15 mouse cellular contexts compared by ENCODE assay signal in genomic region chr10:6685308-6686080, GRCm38 (mm10).
DNase-seq lines count a peak whose midpoint lies in the region; ATAC-seq lines count a peak whose summit lies in the region.
"Had no signal": no experiment of that assay in that cellular context is flagged by ENCODE, and none has a peak within 500 bp of the region (broad histone marks: within the 10 kb centered on the region; RNA-seq: fewer than 3 reads in every experiment).

No protein-coding gene starts in this region.

- peak overlapping the region; percentile 14; the same call in 1 of the 2 replicates for H3K27ac ChIP-seq in hindbrain, embryonic 15.5 days (replicated peaks)
- no peak overlapping the region for H3K27ac ChIP-seq in hindbrain, embryonic 12.5 days
- H3K27ac ChIP-seq: stomach, embryonic 15.5 days had no signal

- H3K4me2 ChIP-seq in hindbrain, embryonic 15.5 days: no peak overlapping the region
- no peak overlapping the region for H3K4me2 ChIP-seq in hindbrain, embryonic 12.5 days (replicated peaks)
- H3K4me2 ChIP-seq: liver, embryonic 11.5 days; stomach, embryonic 15.5 days had no signal

- DNase-seq in cerebellum, postnatal 25 days: peak; percentile 37 to 56
- DNase-seq in layer of hippocampus, postnatal 10 days (ENCODE audit: low spot score in 2 of 2): peak; percentile 14 to 36
- peak; percentile 20 to 22 for DNase-seq in right cerebral cortex, adult 2 months (ENCODE audit: low spot score in 2 of 2)
- DNase-seq in adrenal gland, postnatal 36 days: no peak
- DNase-seq: adrenal gland, postnatal 14 days; B cell, adult 2 months; gastrocnemius, postnatal 36 days; heart, postnatal 4 days; kidney, postnatal 36 days had no signal

- H3K36me3 ChIP-seq in hindbrain, embryonic 15.5 days: no peaks in the 10 kb centered on the region
- H3K36me3 ChIP-seq in hindbrain, embryonic 12.5 days: no peaks in the 10 kb centered on the region
- H3K36me3 ChIP-seq: stomach, embryonic 15.5 days had no signal

- no peaks in the 10 kb centered on the region for H3K27me3 ChIP-seq in hindbrain, embryonic 15.5 days
- H3K27me3 ChIP-seq in hindbrain, embryonic 12.5 days: no peaks in the 10 kb centered on the region
- H3K27me3 ChIP-seq: stomach, embryonic 15.5 days had no signal

- H3K4me3 ChIP-seq in hindbrain, embryonic 15.5 days: no peak overlapping the region
- H3K4me3 ChIP-seq in hindbrain, embryonic 12.5 days: no peak overlapping the region
- H3K4me3 ChIP-seq: stomach, embryonic 15.5 days had no signal

- WGBS in hindbrain, embryonic 15.5 days: 56% methylated on average over 11 of the region's 11 CpGs
- 80% methylated on average over 11 of the region's 11 CpGs for WGBS in hindbrain, embryonic 12.5 days

- ATAC-seq in cerebellum, adult (ENCODE audit: insufficient number of reproducible peaks, low FRiP score, low TSS enrichment): no peak
- peak; percentile 82 for ATAC-seq in hindbrain, embryonic 15.5 days (ENCODE audit: low FRiP score, low read depth)
- ATAC-seq in hindbrain, embryonic 12.5 days (ENCODE audit: low FRiP score): no peak
- no peak for ATAC-seq in erythroblast, adult 5-6 weeks (replicated peaks; ENCODE audit: low FRiP score, poor library complexity, severe bottlenecking)

- no peaks in the 10 kb centered on the region for H3K9me3 ChIP-seq in hindbrain, embryonic 15.5 days
- no peaks in the 10 kb centered on the region for H3K9me3 ChIP-seq in hindbrain, embryonic 12.5 days (replicated peaks)
- H3K9me3 ChIP-seq: stomach, embryonic 15.5 days had no signal

- no peaks in the 10 kb centered on the region for H3K4me1 ChIP-seq in hindbrain, embryonic 15.5 days (replicated peaks)
- no peaks in the 10 kb centered on the region for H3K4me1 ChIP-seq in hindbrain, embryonic 12.5 days
- H3K4me1 ChIP-seq: stomach, embryonic 15.5 days had no signal

- no peak overlapping the region for H3K9ac ChIP-seq in hindbrain, embryonic 15.5 days
- no peak overlapping the region for H3K9ac ChIP-seq in hindbrain, embryonic 12.5 days
- H3K9ac ChIP-seq: stomach, embryonic 15.5 days had no signal

Comparison
In these comparisons a context has a peak if more than half of its experiments do, and no peak if none do; other contexts are left out.
1. DNase-seq: peak in cerebellum, postnatal 25 days (2 of 2), layer of hippocampus, postnatal 10 days (2 of 2) and right cerebral cortex, adult 2 months (2 of 2); none in adrenal gland, postnatal 36 days (0 of 2).